ENCODE assay signal across 11 mouse cellular contexts in genomic region chrX:162085897-162086200, GRCm38 (mm10).
DNase-seq lines count a peak whose midpoint lies in the region; ATAC-seq and TF ChIP-seq lines count a peak whose summit lies in the region.
"Had no signal": no experiment of that assay in that cellular context is flagged by ENCODE, and none has a peak within 500 bp of the region (broad histone marks: within the 10 kb centered on the region; RNA-seq: fewer than 3 reads in every experiment).

No protein-coding gene starts in this region.

- no peak overlapping the region for H3K9ac ChIP-seq in lung, embryonic 15.5 days
- no peak overlapping the region for H3K9ac ChIP-seq in lung, postnatal 0 days (replicated peaks; ENCODE audit: low read depth)
- no peak overlapping the region for H3K9ac ChIP-seq in forebrain, postnatal 0 days
- H3K9ac ChIP-seq: liver, embryonic 12.5 days had no signal

- H3K4me2 ChIP-seq in lung, embryonic 15.5 days = no peak overlapping the region
- no peak overlapping the region for H3K4me2 ChIP-seq in lung, postnatal 0 days (replicated peaks; ENCODE audit: low read depth, low read length)
- H3K4me2 ChIP-seq in forebrain, postnatal 0 days (ENCODE audit: low read depth) = no peak overlapping the region
- H3K4me2 ChIP-seq: liver, embryonic 12.5 days had no signal

- no peaks in the 10 kb centered on the region for H3K36me3 ChIP-seq in lung, embryonic 15.5 days
- H3K36me3 ChIP-seq in lung, postnatal 0 days (ENCODE audit: insufficient read depth, low read length) = no peaks in the 10 kb centered on the region
- H3K36me3 ChIP-seq in forebrain, postnatal 0 days (ENCODE audit: insufficient read depth) = no peaks in the 10 kb centered on the region
- H3K36me3 ChIP-seq: liver, embryonic 12.5 days had no signal

- peak; percentile 17 for DNase-seq in gastrocnemius, postnatal 14 days
- DNase-seq in gastrocnemius, postnatal 25 days = no peak
- DNase-seq in lung, postnatal 0 days (ENCODE audit: low spot score) = no peak
- peak; percentile 49 for DNase-seq in forebrain, postnatal 0 days
- peak; percentile 5 to 7 for DNase-seq in left cerebral cortex, postnatal 36 days (ENCODE audit: low spot score in 2 of 2)
- DNase-seq in c-Kit-positive CD71-positive TER-119-positive erythroid progenitor cells, embryonic 14.5 days (ENCODE audit: low spot score) = no peak
- DNase-seq in embryo, embryonic 11 days = no peak

- intact Hi-C loops in gastrocnemius, postnatal 14 days (cut with DNase I; ENCODE audit: low total_unique reads) = no loop called here
- intact Hi-C loops in left cerebral cortex, postnatal 36 days (cut with DNase I) = no loop called here

- H3K9me3 ChIP-seq in lung, embryonic 15.5 days = no peaks in the 10 kb centered on the region
- H3K9me3 ChIP-seq in lung, postnatal 0 days (ENCODE audit: low read length) = no peaks in the 10 kb centered on the region
- no peaks in the 10 kb centered on the region for H3K9me3 ChIP-seq in forebrain, postnatal 0 days (ENCODE audit: low read length)
- H3K9me3 ChIP-seq: liver, embryonic 12.5 days had no signal

- WGBS in lung, embryonic 15.5 days = 64% methylated on average over 1 of the region's 1 CpGs
- 38% methylated on average over 1 of the region's 1 CpGs for WGBS in lung, postnatal 0 days
- WGBS in forebrain, postnatal 0 days = 37% methylated on average over 1 of the region's 1 CpGs

- H3K27me3 ChIP-seq in lung, embryonic 15.5 days = peaks cover 5% of the 10 kb centered on the region; the same call in 1 of the 2 replicates
- no peaks in the 10 kb centered on the region for H3K27me3 ChIP-seq in lung, postnatal 0 days (replicated peaks; ENCODE audit: insufficient read depth, low read length)
- H3K27me3 ChIP-seq in forebrain, postnatal 0 days (ENCODE audit: insufficient read depth, low read length) = no peaks in the 10 kb centered on the region; the same call in 1 of the 2 replicates
- H3K27me3 ChIP-seq: CH12.LX; liver, embryonic 12.5 days had no signal

- H3K4me3 ChIP-seq in lung, embryonic 15.5 days = no peak overlapping the region
- no peak overlapping the region for H3K4me3 ChIP-seq in lung, postnatal 0 days (ENCODE audit: low read depth, low read length)
- no peak overlapping the region for H3K4me3 ChIP-seq in forebrain, postnatal 0 days (ENCODE audit: low read depth, low read length)
- H3K4me3 ChIP-seq: liver, embryonic 12.5 days; myocyte had no signal

- TF ChIP-seq EP300 in lung, postnatal 0 days (IDR thresholded peaks at IDR 0.05) = no peak

- H3K4me1 ChIP-seq in lung, embryonic 15.5 days = no peaks in the 10 kb centered on the region
- no peaks in the 10 kb centered on the region for H3K4me1 ChIP-seq in lung, postnatal 0 days (ENCODE audit: insufficient read depth, low read depth, low read length)
- no peaks in the 10 kb centered on the region for H3K4me1 ChIP-seq in forebrain, postnatal 0 days (ENCODE audit: insufficient read depth)
- H3K4me1 ChIP-seq: liver, embryonic 12.5 days had no signal

- no peak for TF ChIP-seq CTCF in lung, postnatal 0 days (IDR thresholded peaks at IDR 0.05)
- no peak for TF ChIP-seq CTCF in forebrain, postnatal 0 days (IDR thresholded peaks at IDR 0.05; ENCODE audit: low read depth)

- no peak overlapping the region for H3K27ac ChIP-seq in lung, embryonic 15.5 days
- H3K27ac ChIP-seq in lung, postnatal 0 days (ENCODE audit: low read length) = no peak overlapping the region
- no peak overlapping the region for H3K27ac ChIP-seq in forebrain, postnatal 0 days (ENCODE audit: low read depth, low read length)
- H3K27ac ChIP-seq: liver, embryonic 12.5 days had no signal

- peak; percentile 48; the same call in 1 of the 2 replicates for ATAC-seq in lung, embryonic 15.5 days (ENCODE audit: borderline replicate concordance, extremely low read depth, low FRiP score, low TSS enrichment)
- no peak for ATAC-seq in lung, postnatal 0 days
- ATAC-seq in forebrain, postnatal 0 days = no peak
- ATAC-seq: liver, embryonic 12.5 days had no signal

Comparison
In these comparisons a context has a peak if more than half of its experiments do, and no peak if none do; other contexts are left out.
1. DNase-seq: peak in gastrocnemius, postnatal 14 days (single experiment), forebrain, postnatal 0 days (single experiment) and left cerebral cortex, postnatal 36 days (2 of 2); none in gastrocnemius, postnatal 25 days (single experiment), lung, postnatal 0 days (single experiment), c-Kit-positive CD71-positive TER-119-positive erythroid progenitor cells, embryonic 14.5 days (single experiment) and embryo, embryonic 11 days (single experiment).